Mouse (Mus musculus): ENCODE results near the gene Zfp526. TPM values are rescaled to one million over a fixed set of nuclear protein-coding genes. Genes with fewer than 3 reads are reported as not detected.
A peak's percentile ranks its signal among the peaks of the same experiment; 100 is the strongest.

Gene Zfp526
- polyA plus RNA-seq, 1 experiment from 2014 or later: 2.8 TPM

- Histone ChIP-seq H3K9me3 (replicated peaks) (no peaks in the 10 kb centered on the region), H3K9ac (no peak overlapping the region), H3K4me3 (no peak overlapping the region), H3K36me3 (no peaks in the 10 kb centered on the region), H3K27ac (no peak overlapping the region), H3K27me3 (replicated peaks) (peaks cover 10% of the 10 kb centered on the region; the same call in 1 of the 2 replicates), H3K4me2 (no peak overlapping the region), H3K4me1 (peaks cover 24% of the 10 kb centered on the region)
- no peak for ATAC-seq
- WGBS (ENCODE audit: insufficient replicate concordance): 67% methylated on average over 11 of the region's 11 CpGs
These were observed 30.4 kb upstream of the Zfp526 start for GRCm38 (mm10) chr7:25190806-25191205.

GRCm38 (mm10) chr7:25192110-25192509, 29.1 kb upstream of the Zfp526 start:
- Histone ChIP-seq H3K4me2 (no peak overlapping the region), H3K4me1 (peaks cover 35% of the 10 kb centered on the region), H3K27ac (no peak overlapping the region), H3K4me3 (no peak overlapping the region), H3K27me3 (replicated peaks) (peaks cover 2% of the 10 kb centered on the region; the same call in 1 of the 2 replicates), H3K36me3 (no peaks in the 10 kb centered on the region), H3K9ac (no peak overlapping the region), H3K9me3 (replicated peaks) (no peaks in the 10 kb centered on the region)
- ATAC-seq: no peak
- WGBS (ENCODE audit: insufficient replicate concordance): 68% methylated on average over 8 of the region's 8 CpGs

DNA sequence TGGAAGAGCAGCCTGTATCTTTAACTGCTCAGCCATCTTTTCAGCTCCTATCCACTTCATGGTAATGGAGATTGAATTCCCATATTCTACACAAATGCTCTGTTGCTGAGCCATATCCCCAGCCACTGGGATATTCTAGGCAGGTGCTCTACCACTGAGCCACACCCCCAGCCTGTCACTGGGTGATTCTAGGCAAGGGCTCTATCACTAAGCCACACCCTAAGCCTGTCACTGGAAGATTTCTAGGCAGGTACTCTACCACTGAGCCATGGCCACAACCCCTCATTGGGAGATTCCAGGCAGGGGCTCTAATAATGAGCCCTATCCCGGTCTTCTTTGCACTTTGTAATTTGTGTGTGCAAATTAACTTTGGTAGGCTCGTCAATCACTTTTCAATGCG, 26.1 kb upstream of the Zfp526 start:
- H3K4me3 ChIP-seq: no peak overlapping the region
- H3K4me2 ChIP-seq: peak overlapping the region; percentile 36
- peaks cover 1% of the 10 kb centered on the region; the same call in 1 of the 2 replicates for H3K36me3 ChIP-seq
- H3K4me1 ChIP-seq: peaks cover 45% of the 10 kb centered on the region
- no peaks in the 10 kb centered on the region for H3K27me3 ChIP-seq (replicated peaks)
- 0 out of 2 replicates have a peak overlapping the region, but pooled peaks have one; percentile 23 for H3K9ac ChIP-seq
- peak overlapping the region; percentile 84 for H3K27ac ChIP-seq
- peak; percentile 99 for ATAC-seq
- no peaks in the 10 kb centered on the region for H3K9me3 ChIP-seq (replicated peaks)
- WGBS (ENCODE audit: insufficient replicate concordance): 66% methylated on average over 3 of the region's 3 CpGs

GRCm38 (mm10) chr7:25196107-25196506, 25.1 kb upstream of the Zfp526 start:
- 64% methylated on average over 9 of the region's 9 CpGs for WGBS (ENCODE audit: insufficient replicate concordance)

GRCm38 (mm10) chr7:25197384-25198018, 23.7 kb upstream of the Zfp526 start:
- Histone ChIP-seq H3K27ac (no peak overlapping the region), H3K4me2 (no peak overlapping the region)

More at GRCm38 (mm10) chr7:25196107-25196506, 25.1 kb upstream of the Zfp526 start:
- no peaks in the 10 kb centered on the region for H3K27me3 ChIP-seq (replicated peaks)
- peaks cover 11% of the 10 kb centered on the region for H3K36me3 ChIP-seq
- H3K27ac ChIP-seq: peak overlapping the region; percentile 84
- no peak overlapping the region for H3K4me3 ChIP-seq
- H3K4me2 ChIP-seq: peak overlapping the region; percentile 36; the same call in 1 of the 2 replicates
- H3K4me1 ChIP-seq: peaks cover 45% of the 10 kb centered on the region
- no peak for ATAC-seq
- no peak overlapping the region for H3K9ac ChIP-seq
- no peaks in the 10 kb centered on the region for H3K9me3 ChIP-seq (replicated peaks)

DNA sequence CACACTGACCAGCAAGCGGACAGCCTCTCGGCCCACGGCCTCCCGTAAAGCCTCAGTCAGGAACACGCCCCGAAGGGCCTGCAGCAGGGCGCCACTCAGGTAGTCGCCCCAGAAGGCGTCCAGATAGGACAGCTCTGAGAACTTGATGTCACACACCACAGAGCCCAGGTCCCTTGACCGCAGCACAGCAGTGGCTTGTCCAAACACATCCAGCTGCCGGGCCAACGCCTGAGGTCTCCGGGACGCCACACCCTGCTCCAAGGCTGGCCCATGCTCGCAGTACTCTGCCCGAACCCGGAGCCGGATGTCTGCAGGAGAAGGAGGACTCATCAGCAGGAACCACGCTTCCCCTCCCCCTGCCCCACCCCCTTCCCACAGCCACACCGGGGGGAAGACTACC, 17.6 kb upstream of the Zfp526 start:
- Histone ChIP-seq H3K4me2 (no peak overlapping the region), H3K9me3 (replicated peaks) (no peaks in the 10 kb centered on the region), H3K4me1 (peaks cover 46% of the 10 kb centered on the region), H3K27me3 (replicated peaks) (no peaks in the 10 kb centered on the region), H3K27ac (no peak overlapping the region), H3K4me3 (no peak overlapping the region), H3K9ac (no peak overlapping the region), H3K36me3 (peaks cover 86% of the 10 kb centered on the region)
- ATAC-seq: no peak
- 87% methylated on average over 20 of the region's 20 CpGs for WGBS (ENCODE audit: insufficient replicate concordance)

More at GRCm38 (mm10) chr7:25197384-25198018, 23.7 kb upstream of the Zfp526 start:
- Histone ChIP-seq H3K9me3 (replicated peaks) (no peaks in the 10 kb centered on the region), H3K9ac (no peak overlapping the region), H3K36me3 (peaks cover 25% of the 10 kb centered on the region), H3K4me1 (peaks cover 45% of the 10 kb centered on the region), H3K4me3 (no peak overlapping the region), H3K27me3 (replicated peaks) (no peaks in the 10 kb centered on the region)
- 66% methylated on average over 10 of the region's 10 CpGs for WGBS (ENCODE audit: insufficient replicate concordance)
- ATAC-seq: peak; percentile 31; the same call in 1 of the 2 replicates

DNA sequence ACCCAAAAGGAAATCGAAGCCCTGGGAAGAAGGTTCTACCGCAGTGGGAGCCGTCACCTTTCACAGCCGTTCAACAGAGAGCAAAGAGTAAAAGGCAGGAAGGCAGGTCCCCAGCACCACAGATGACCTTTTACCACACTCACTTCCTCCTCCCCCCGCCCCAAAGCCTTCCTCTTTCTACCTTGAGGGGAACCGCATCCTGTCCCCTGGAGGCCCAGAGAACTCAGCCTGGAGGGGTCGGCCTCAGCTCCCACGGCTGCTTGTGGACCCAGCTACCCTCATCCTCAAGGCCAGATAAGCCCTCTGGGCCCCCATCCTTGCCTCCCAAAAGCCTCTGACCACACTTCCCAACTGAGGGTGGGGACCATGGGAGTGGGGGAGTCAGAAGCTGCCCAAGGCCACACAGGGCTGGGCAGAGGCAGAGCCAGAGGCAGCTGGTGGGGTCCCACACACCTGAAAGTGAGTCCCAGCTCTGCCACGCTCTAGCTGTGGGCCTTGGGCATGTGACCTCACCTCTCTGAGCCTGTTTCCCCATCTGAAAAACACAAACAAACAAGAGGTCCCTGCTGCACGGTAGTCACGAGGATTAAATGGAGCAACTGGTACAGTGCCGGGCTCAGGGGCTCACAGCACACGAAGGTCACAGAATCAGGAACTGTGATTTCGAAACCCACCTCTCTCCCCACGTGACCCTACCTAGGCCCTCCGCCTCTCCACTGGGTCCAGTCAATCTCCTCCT, 15.7 kb upstream of the Zfp526 start:
- no peak overlapping the region for H3K4me3 ChIP-seq
- peaks cover 65% of the 10 kb centered on the region for H3K4me1 ChIP-seq
- WGBS (ENCODE audit: insufficient replicate concordance): 45% methylated on average over 16 of the region's 16 CpGs
- ATAC-seq: no peak
- H3K9me3 ChIP-seq (replicated peaks): no peaks in the 10 kb centered on the region
- H3K9ac ChIP-seq: no peak overlapping the region
- H3K27me3 ChIP-seq (replicated peaks): no peaks in the 10 kb centered on the region
- peak overlapping the region; percentile 29; the same call in 1 of the 2 replicates for H3K4me2 ChIP-seq
- H3K27ac ChIP-seq: peak overlapping the region; percentile 68
- peaks cover 99% of the 10 kb centered on the region for H3K36me3 ChIP-seq

DNA sequence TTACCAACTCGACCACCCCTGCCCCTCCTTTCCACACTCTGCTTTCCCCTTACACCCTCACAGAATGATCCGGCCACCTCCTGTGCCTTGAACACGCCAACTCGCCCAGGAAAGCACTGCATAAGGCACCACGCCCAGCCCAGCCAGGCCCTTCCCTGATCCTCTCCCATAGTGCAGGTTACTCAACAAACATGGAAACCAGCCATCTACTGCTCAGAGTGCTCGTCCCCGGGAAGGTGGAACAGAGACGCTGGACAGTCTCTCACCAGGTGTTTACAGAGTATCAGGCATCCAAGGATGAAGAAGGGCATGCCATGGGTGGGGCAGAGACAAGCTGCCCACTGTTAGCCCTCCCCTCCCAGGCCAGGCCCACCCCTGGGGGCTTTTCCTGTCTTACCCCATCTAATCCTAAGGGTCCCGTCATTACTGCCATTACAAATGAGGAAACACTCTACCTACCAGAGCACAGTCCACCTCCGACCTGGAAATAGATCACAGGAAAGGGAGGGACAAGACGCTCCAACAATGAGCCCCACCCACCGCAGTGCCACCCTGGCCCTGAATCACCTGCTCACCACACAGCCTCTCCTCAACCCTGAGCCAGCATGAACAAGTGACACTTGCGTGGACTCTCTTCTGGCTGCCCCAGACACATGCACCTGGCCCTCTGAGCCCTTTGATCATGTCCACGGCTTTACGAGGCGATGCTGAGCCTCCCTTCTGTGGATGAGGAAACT, 15.0 kb upstream of the Zfp526 start:
- H3K9ac ChIP-seq: no peak overlapping the region
- H3K36me3 ChIP-seq: peaks cover 99% of the 10 kb centered on the region
- peaks cover 72% of the 10 kb centered on the region for H3K4me1 ChIP-seq
- H3K9me3 ChIP-seq (replicated peaks): no peaks in the 10 kb centered on the region
- ATAC-seq: no peak
- no peaks in the 10 kb centered on the region for H3K27me3 ChIP-seq (replicated peaks)
- WGBS (ENCODE audit: insufficient replicate concordance): 77% methylated on average over 16 of the region's 16 CpGs
- no peak overlapping the region; the same call in 1 of the 2 replicates for H3K27ac ChIP-seq
- no peak overlapping the region for H3K4me3 ChIP-seq
- H3K4me2 ChIP-seq: no peak overlapping the region

- H3K9me3 ChIP-seq (replicated peaks): no peaks in the 10 kb centered on the region
- peaks cover 79% of the 10 kb centered on the region for H3K4me1 ChIP-seq
- 55% methylated on average over 3 of the region's 3 CpGs for WGBS (ENCODE audit: insufficient replicate concordance)
- peak overlapping the region; percentile 37 for H3K4me3 ChIP-seq
- H3K27ac ChIP-seq: peak overlapping the region; percentile 86
- peak; percentile 90 for ATAC-seq
- peak overlapping the region; percentile 61 for H3K4me2 ChIP-seq
- no peaks in the 10 kb centered on the region for H3K27me3 ChIP-seq (replicated peaks)
- H3K9ac ChIP-seq: peak overlapping the region; percentile 29
- H3K36me3 ChIP-seq: peaks cover 99% of the 10 kb centered on the region
These were observed 12.0 kb upstream of the Zfp526 start for GRCm38 (mm10) chr7:25209161-25209622.

DNA sequence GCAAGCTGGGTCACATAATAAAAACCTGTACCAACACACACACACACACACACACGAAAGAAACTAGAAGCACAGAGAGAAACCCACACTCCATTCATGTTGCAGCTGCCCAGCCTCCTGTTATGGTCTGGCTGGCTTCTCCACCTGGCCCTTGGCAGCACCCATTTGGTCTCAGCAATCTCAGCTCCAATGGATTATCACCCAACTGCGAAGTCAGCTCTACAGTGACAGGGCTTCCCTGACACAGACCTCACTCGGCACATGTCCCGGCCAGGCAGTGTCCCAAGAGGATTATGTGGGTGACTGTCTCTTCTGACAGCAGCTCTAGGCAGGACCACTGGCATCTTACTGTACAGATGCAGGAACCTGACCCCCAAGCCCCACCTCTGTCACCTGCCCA, 10.7 kb upstream of the Zfp526 start:
- Histone ChIP-seq H3K4me3 (no peak overlapping the region), H3K4me2 (peak overlapping the region; percentile 61), H3K4me1 (peaks cover 74% of the 10 kb centered on the region), H3K9me3 (replicated peaks) (no peaks in the 10 kb centered on the region), H3K36me3 (peaks cover 99% of the 10 kb centered on the region), H3K27me3 (replicated peaks) (no peaks in the 10 kb centered on the region), H3K9ac (peak overlapping the region; percentile 29; the same call in 1 of the 2 replicates), H3K27ac (peak overlapping the region; percentile 86)
- 88% methylated on average over 4 of the region's 4 CpGs for WGBS (ENCODE audit: insufficient replicate concordance)
- no peak for ATAC-seq

GRCm38 (mm10) chr7:25213099-25213498, 8.1 kb upstream of the Zfp526 start:
- Histone ChIP-seq H3K27ac (no peak overlapping the region), H3K36me3 (peaks cover 99% of the 10 kb centered on the region), H3K9ac (no peak overlapping the region), H3K4me1 (peaks cover 64% of the 10 kb centered on the region), H3K4me2 (no peak overlapping the region), H3K4me3 (no peak overlapping the region), H3K9me3 (replicated peaks) (no peaks in the 10 kb centered on the region), H3K27me3 (replicated peaks) (no peaks in the 10 kb centered on the region)
- 41% methylated on average over 3 of the region's 3 CpGs for WGBS (ENCODE audit: insufficient replicate concordance)
- ATAC-seq: no peak

All from liver, embryonic 12.5 days (tissue).